Mouse (Mus musculus) embryonic stem cell, embryonic (primary cell): ENCODE data around the gene Nat10.

Experiments used
- CTCF ChIA-PET, 4 experiments: fragments of 300-600 bp in 2 of 4; fragments of 350-600 bp in 2 of 4; sonication (Branson Sonifier 250); formaldehyde crosslinking; loops; one replicate each; lab custom pipeline; 2022; ENCODE audit warnings: inconsistent platforms in 2 of 4; lab: Charles Lee
- POLR2A ChIA-PET, 4 experiments: fragments of 300-600 bp in 2 of 4; fragments of 350-600 bp in 2 of 4; sonication (Branson Sonifier 250); formaldehyde crosslinking; loops; one replicate each; lab custom pipeline; 2022; ENCODE audit warnings: antibody characterized with exemption in 4 of 4, inconsistent platforms in 1 of 4; lab: Charles Lee

Nat10 gene

DNA sequence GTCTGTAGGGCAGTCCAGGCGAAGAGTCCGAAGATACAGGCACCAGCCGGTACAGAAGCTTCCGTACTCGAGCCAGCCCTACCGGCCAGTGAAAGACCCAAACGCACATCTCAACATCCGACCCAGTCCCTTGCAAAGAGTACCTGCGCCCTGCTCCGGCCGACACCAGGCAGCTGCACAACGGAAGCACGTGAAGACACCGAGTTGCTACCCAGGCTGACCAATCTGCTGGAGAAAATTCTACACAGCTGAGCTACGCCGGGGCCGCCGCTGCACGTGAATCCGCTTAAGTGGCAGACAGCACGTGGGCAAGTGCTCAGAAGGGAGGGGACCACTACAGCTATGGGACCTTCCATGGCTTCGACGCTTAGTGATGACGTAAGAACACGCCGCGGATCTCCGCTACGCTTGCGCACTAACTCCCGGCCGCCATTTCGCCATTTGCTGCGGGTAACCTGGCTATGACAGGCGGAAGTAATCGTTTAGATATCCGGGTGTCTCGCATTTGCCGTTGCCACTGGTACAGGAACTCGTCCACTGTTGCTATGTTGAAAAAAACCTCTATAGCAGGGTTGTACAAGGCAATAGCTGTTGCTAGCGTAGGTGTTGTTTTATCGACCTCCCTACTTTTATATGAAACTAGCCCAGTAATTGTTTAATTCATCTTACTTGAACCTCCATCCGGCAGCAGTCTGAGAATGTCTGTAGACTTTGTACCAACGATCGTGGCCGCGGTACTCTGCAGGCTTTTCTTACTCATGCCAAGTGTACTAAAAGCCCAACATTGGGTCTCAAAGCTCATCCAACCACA is at the start of gene Nat10:
Gene Nat10 (minus strand): TSS at position 365 of the 811 bp plus-strand sequence.
- POLR2A ChIA-PET: interaction anchor here (0.5 to 7.2 kb wide), 55 partner anchors 7 to 282 kb away, joined by 3 to 253 read pairs (median 5); partner anchors contain the start of genes Caprin1 (in 4 of the 4), Abtb2 (in 1 of the 4) and Cat (in 1 of the 4)

DNA sequence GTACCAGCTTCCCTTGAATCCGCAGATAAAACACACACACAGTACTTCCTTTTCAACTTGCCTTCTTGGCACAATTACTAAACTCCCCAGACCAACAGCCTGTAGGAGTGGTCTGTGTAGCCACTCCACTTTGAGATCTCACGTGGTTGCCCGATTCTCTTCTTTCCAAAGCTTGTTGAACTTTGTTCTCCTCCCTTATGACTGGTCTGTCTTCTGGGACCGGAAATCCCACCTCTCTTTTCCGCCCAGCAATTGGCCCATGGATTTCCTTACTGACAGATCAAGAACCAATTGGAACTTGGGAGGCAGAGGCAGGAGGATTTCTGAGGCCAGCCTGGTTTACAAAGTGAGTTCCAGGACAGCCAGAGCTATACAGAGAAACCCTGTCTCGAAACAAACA is 49.3 kb upstream of the Nat10 start:
- ChIA-PET CTCF (interaction anchor here in 2 of 4 experiments (0.6 to 1.8 kb wide), 8 partner anchors 27 to 1148 kb away, joined by 3 to 9 read pairs (median 3); no protein-coding TSS in a partner anchor), POLR2A (interaction anchor here (0.6 to 4.7 kb wide), 44 partner anchors 8 to 932 kb away, joined by 3 to 75 read pairs (median 5); partner anchors contain the start of genes Caprin1 (in 4 of the 4), Nat10 (in 3 of the 4), Abtb2 (in 1 of the 4) and Depdc7 (in 1 of the 4))

More for the DNA sequence above, at the start of gene Nat10:
- CTCF ChIA-PET: interaction anchor here in 1 of 4 experiments (2.1 kb wide), 1 partner anchor 17 kb away, joined by 10 read pairs; no protein-coding TSS in a partner anchor

DNA sequence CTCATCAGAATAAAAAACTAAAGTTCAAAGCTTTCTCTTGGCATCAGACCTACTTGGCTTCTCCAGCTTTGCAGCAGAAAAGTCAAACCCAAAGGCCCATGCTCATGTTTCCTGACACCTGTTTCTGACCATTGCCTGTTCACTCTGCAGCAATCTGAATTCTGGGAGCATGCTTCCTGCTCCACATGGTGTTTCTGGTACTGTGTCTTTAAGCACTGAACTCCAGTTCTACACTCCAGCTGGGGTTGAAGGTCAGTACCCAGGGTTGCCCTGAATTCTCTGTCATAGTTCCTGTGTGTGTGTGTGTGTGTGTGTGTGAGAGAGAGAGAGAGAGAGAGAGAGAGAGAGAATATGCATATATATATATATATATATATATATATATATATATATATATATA is 47.4 kb upstream of the Nat10 start:
- ChIA-PET CTCF (no interaction called here), POLR2A (interaction anchor here in 2 of 4 experiments (1.0 to 4.7 kb wide), 6 partner anchors 9 to 23 kb away, joined by 3 to 19 read pairs (median 4); partner anchors contain the start of gene Caprin1 (in 1 of the 2))

DNA sequence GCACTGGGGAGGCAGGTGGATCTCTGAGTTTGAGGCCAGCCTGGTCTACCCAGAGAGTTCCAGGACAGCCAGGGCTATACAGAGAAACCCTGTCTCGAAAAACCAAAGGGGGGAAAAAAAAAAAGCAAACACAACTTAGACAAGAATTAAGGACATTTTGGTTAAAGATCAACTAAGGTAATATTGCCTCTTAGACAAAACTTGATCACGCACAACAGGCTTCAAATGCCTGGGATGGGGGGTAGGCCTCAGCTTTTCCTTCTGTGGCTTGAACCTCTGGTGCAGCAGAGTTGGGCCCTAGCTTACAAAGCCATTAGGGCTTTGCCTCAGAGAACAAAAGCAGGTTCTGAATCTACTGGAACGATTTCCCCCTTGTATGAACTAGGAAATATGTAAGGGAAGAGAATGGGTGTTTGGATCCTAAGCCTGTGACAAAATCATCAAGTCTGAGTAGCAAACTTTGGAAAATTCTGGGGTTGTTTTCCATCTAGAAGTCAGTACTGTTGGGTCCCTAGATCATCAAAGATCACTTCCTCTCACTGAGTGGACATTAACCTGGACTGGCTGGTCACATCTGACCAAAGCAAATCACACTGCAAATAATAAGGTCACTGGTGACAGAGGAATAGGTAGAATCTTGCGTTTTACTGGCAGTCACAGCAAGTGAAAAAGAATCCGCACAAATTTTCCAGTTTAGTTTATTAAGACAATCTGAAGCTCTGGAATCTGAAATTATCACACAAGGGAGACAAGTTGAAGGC is 42.9 kb upstream of the Nat10 start:
- CTCF ChIA-PET: no interaction called here

DNA sequence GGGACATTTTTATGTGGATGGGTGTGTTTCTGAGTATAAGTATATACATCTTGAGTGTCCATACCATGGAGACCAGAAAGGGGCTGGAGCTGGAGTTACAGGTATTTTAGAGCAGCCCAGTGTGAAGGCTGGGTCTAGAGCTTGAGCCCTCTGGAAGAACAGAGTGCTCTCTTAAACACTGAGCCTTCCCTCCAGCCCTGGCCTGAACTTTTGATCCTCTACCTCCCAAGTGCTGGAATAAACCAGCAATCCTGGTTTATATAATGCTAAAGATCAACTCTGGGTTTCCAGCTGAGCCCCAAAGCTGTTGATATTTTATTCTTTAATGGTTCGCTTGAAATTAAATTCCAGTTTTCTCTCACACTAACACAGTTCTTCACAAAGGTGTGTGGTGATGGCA is 41.4 kb upstream of the Nat10 start:
- POLR2A ChIA-PET: interaction anchor here in 2 of 4 experiments (0.9 to 4.4 kb wide), 10 partner anchors 8 to 237 kb away, joined by 3 to 34 read pairs (median 6); no protein-coding TSS in a partner anchor
- CTCF ChIA-PET: interaction anchor here in 2 of 4 experiments (0.8 to 0.9 kb wide), 2 partner anchors 9 to 38 kb away, joined by 4 to 15 read pairs; no protein-coding TSS in a partner anchor

More for the DNA sequence above, 42.9 kb upstream of the Nat10 start:
- POLR2A ChIA-PET: interaction anchor here in 2 of 4 experiments (0.5 to 4.4 kb wide), 7 partner anchors 7 to 54 kb away, joined by 3 to 34 read pairs (median 4); no protein-coding TSS in a partner anchor

DNA sequence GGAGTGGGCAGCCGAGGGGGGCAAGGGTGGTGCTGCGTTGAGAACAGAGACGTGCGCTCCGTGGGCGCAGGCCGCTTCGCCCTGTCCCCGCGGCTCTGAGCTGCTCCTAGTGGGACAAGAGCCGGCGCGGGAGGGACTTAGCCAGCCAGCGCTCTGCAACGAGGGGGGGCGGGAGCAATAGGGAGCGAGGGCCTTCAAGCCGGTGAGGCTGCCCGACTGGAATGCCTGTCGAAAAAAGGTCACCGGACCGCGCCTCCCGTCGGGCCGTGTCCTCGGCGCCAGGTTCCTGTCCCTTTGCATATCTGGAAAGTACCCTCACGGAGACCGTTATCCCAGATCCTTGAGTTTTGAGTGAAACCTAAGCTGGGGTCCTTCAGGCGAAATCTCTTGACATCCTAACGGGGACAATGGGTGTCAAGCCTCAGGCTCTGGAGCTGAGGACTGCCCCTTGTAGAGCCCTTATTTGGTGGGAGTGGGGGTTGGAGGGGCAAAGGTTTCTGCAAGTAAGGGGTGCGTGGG is 36.5 kb upstream of the Nat10 start, which contains the start of gene Caprin1:
Gene Caprin1 (minus strand): TSS at position 159 of the 519 bp plus-strand sequence.
- ChIA-PET CTCF (interaction anchor here in 1 of 4 experiments (0.6 kb wide), 1 partner anchor 250 kb away, joined by 3 read pairs; no protein-coding TSS in a partner anchor), POLR2A (interaction anchor here (0.6 to 3.4 kb wide), 83 partner anchors 8 to 792 kb away, joined by 3 to 75 read pairs (median 5); partner anchors contain the start of genes Nat10 (in 4 of the 4), A930018P22Rik (in 1 of the 4), Cat (in 1 of the 4) and Cstf3 (in 1 of the 4))

DNA sequence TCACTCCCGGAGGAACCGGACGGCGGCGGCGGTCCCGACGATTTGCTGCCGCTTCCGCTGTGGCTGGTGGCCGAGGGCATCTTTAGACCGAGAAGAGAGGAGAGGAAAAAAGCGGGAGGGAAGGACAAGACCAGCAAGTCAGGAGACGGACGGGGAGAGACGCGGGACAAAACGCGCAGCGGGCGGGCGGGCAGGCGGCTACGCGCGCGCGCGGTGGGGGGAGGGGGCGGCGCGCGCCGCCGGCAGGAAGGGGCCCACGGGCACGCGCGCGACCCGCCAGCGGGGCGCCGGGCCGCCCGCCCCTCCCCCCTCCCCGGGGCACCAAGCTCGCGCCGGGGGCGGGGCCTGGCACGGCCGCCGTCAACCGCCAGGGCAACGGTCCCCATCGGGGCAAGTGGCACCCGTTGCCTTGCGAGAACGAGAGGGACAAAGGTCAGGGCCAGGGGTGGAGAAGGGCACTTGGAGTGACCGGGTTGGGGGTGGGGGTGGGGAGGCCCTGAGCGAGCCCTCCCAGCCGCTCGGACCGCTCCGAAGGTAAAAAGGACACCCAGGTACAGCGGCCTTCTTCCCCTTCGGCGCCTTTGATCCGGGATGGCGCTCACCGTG is 35.9 kb upstream of the Nat10 start:
- ChIA-PET CTCF (interaction anchor here in 2 of 4 experiments (0.6 kb wide), 2 partner anchors 40 to 250 kb away, joined by 3 to 5 read pairs; no protein-coding TSS in a partner anchor), POLR2A (interaction anchor here (0.6 to 3.4 kb wide), 79 partner anchors 7 to 793 kb away, joined by 3 to 75 read pairs (median 5); partner anchors contain the start of genes Nat10 (in 4 of the 4), Cat (in 2 of the 4), A930018P22Rik (in 1 of the 4) and Cstf3 (in 1 of the 4))

DNA sequence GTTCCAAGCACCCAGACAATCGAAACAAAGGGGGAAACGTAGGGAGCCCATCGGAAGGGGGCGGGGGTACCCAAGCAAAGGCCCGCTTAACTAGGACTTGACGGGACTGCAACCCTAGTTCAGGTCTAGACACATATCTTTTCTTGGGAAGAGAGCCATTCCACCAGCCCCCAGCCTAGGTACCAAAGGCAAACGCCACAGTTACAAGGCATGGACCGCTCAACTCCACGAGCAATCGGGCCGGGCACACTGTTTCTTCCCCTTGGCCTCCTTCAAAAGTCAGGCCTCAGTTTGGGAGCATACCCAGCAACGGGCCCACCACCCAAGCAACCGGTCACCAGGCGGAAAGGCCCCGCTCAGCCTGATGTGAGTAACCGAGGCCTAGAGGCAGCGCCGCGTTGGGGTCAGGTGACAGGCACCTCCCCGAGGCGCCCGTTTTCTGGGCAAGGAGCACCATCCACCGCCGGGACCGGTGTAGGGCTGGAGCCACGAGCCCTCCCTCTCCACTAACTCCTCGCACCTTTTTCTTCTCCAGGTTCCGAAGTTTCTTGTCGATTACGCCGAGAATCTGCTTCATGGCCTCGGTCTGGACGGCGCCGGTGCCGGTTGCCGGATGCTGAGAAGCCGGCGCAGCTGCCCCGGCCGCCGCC is 35.3 kb upstream of the Nat10 start:
- CTCF ChIA-PET: interaction anchor here in 1 of 4 experiments (0.6 kb wide), 1 partner anchor 39 kb away, joined by 5 read pairs; no protein-coding TSS in a partner anchor
- POLR2A ChIA-PET: interaction anchor here in 3 of 4 experiments (0.6 to 20.1 kb wide), 59 partner anchors 9 to 336 kb away, joined by 3 to 253 read pairs (median 7); partner anchors contain the start of genes Nat10 (in 3 of the 3) and Cat (in 2 of the 3)

DNA sequence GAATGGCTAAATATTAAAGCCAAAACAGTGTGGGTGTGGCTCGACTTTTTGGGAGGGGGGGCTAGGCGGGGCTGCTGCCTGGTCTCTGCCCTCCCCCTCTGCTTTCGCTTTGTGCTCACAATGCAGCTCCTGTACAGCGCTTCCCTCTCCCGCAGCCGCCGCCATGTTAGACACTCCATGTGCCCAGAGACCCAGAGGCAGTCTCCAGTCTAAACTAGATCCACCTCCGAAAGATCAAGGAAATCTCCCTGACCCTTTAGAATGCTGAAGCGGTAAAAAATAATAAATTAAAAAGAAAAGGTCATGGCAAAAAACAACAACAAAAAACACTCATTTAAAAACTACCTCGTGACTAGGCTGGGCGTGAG is 34.8 kb upstream of the Nat10 start:
- ChIA-PET CTCF (no interaction called here), POLR2A (interaction anchor here in 3 of 4 experiments (0.6 to 20.1 kb wide), 27 partner anchors 10 to 311 kb away, joined by 3 to 253 read pairs (median 5); partner anchors contain the start of genes Nat10 (in 3 of the 3) and Cat (in 2 of the 3))

DNA sequence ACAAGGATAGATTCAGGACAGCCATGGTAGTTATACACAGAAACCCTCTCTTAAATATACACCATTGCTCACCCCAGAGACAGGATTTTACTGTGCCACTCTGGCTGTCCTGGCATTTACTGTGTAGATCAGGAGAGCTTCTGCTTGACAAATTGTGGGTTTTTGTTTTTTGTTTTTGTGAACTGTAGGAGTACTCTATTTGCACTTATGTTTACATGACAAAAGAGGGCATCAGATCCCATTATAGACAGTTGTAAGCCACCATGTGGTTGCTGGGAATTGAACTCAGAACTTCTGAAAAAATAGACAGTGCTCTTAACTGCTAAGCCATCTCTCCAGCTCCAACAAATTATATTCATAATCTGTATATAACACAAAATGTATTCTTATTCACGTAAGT is 30.9 kb upstream of the Nat10 start:
- POLR2A ChIA-PET: interaction anchor here in 3 of 4 experiments (0.6 to 20.1 kb wide), 28 partner anchors 10 to 202 kb away, joined by 3 to 253 read pairs (median 5); partner anchors contain the start of gene Nat10 (in 2 of the 3)

DNA sequence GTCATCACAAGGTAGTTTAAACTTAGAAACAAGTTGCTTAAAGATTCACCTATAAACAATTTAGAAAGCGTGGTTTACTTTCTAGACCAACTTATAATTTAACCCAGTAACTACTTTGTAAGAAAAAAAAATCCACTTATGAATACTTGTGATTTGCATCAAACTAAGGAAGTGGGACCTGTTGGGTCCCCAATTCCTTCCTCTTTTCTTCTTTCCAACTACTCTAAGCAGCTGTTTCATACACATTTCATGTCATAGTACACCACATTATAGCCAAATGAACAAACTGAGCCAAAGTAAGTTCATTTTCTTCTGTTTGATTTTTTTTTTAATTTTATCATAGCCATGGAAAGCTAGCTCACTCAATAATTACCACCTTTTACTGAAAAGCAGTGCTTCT is 24.7 kb upstream of the Nat10 start:
- ChIA-PET CTCF (interaction anchor here in 2 of 4 experiments (1.0 to 1.6 kb wide), 2 partner anchors 9 to 42 kb away, joined by 3 to 5 read pairs; no protein-coding TSS in a partner anchor), POLR2A (interaction anchor here in 3 of 4 experiments (0.6 to 20.1 kb wide), 28 partner anchors 6 to 306 kb away, joined by 3 to 253 read pairs (median 4); partner anchors contain the start of genes Caprin1 (in 3 of the 3), Abtb2 (in 1 of the 3) and Nat10 (in 1 of the 3))

More for the DNA sequence above, 30.9 kb upstream of the Nat10 start:
- CTCF ChIA-PET: interaction anchor here in 2 of 4 experiments (0.6 to 0.7 kb wide), 4 partner anchors 24 to 227 kb away, joined by 3 to 5 read pairs (median 4); no protein-coding TSS in a partner anchor

DNA sequence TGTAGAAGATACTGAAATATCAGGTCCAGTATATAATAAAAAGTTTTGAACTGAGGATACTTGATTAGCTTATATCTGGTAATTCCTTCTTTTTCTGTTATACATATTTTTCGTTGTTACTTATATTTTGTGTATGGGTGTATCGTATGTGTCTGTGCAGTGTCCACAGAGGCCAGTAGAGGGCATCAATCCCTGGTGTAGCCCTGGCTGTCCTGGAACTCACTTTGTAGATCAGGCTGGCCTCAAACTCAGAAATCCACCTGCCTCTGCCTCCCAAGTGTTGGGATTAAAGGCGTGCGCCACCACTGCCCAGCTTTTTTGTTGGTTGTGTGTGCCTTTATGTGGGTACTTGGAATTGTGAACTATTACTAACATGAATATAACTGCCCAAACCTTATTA is 23.6 kb upstream of the Nat10 start:
- CTCF ChIA-PET: interaction anchor here in 2 of 4 experiments (0.6 to 1.3 kb wide), 4 partner anchors 9 to 216 kb away, joined by 4 read pairs; no protein-coding TSS in a partner anchor
- POLR2A ChIA-PET: interaction anchor here in 2 of 4 experiments (0.8 to 20.1 kb wide), 25 partner anchors 7 to 66 kb away, joined by 3 to 253 read pairs (median 4); partner anchors contain the start of genes Caprin1 (in 1 of the 2) and Nat10 (in 1 of the 2)

DNA sequence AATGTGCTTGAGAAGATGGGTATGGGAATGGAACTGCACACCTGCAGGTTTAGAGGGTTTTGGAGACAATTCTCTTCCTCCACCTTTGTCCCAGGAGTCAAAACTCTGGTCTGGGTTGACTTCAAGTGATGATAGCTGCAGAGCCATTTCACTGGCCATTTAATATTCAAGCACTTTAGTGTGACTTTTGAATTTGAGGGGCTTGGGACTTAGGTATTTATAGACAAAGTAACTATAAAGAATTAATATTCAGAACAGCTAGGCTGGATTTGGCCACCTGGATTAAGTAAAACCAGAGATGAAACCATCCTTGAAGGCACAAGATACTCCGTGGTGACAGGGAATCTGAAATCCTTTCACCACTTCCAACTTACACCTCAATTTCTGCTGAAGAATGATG is 1.4 kb upstream of the Nat10 start:
- CTCF ChIA-PET: interaction anchor here in 1 of 4 experiments (0.5 kb wide), 1 partner anchor 181 kb away, joined by 3 read pairs; no protein-coding TSS in a partner anchor
- POLR2A ChIA-PET: interaction anchor here in 3 of 4 experiments (0.7 to 7.2 kb wide), 14 partner anchors 9 to 55 kb away, joined by 3 to 253 read pairs (median 12); partner anchors contain the start of gene Caprin1 (in 3 of the 3)

DNA sequence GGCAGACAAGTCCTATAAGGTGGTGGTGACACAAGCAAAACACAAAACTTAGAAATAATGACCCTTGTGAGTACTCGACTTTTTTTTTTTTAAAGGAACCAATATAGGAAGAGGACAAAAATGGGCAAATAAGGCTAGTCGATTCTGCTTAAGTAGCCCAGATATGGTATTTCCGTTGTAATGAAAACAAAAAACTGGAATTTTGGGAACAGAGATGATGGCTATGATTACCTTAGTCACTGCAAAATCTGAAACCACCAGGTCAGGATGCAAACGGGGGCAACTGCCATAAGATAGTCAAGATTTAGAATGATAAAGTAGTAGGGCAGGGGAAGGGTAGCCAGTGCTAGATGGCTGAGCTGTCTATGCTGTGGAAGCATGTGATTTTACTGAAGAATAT is 923 bp upstream of the Nat10 start:
- CTCF ChIA-PET: interaction anchor here in 1 of 4 experiments (2.1 kb wide), 1 partner anchor 18 kb away, joined by 10 read pairs; no protein-coding TSS in a partner anchor

DNA sequence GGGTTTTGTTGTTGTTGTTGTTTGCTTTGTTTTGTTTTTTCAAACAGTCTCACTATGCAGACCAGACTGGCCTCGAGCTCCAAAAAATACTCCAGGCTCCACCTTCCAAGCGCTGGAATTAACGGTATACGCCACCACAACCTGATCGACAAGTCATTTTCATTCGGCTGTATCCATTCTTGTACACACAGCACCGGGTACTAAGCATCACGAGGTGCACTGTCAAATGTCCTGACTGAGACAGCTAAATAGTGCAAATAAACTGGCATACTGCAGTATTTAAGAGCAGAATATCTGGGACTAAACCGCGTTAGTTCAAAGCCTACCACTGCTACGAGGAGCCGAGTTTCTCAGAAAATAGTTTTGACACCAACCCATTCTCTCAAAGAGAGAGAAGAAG is 649 bp downstream of the Nat10 start:
- ChIA-PET CTCF (interaction anchor here in 1 of 4 experiments (2.1 kb wide), 1 partner anchor 16 kb away, joined by 10 read pairs; no protein-coding TSS in a partner anchor), POLR2A (interaction anchor here (0.5 to 7.2 kb wide), 59 partner anchors 8 to 283 kb away, joined by 3 to 253 read pairs (median 5); partner anchors contain the start of genes Caprin1 (in 4 of the 4), Abtb2 (in 2 of the 4) and Cat (in 1 of the 4))

More for the DNA sequence above, 923 bp upstream of the Nat10 start:
- POLR2A ChIA-PET: interaction anchor here in 3 of 4 experiments (0.9 to 7.2 kb wide), 23 partner anchors 9 to 79 kb away, joined by 3 to 253 read pairs (median 10); partner anchors contain the start of gene Caprin1 (in 3 of the 3)
